Mouse (Mus musculus): ENCODE measurements around the gene Cpb2. TPM values are rescaled to one million over a fixed set of nuclear protein-coding genes. Genes with fewer than 3 reads are reported as not detected.

Cpb2 gene
- polyA plus RNA-seq, 1 experiment from 2014 or later = not detected

DNA sequence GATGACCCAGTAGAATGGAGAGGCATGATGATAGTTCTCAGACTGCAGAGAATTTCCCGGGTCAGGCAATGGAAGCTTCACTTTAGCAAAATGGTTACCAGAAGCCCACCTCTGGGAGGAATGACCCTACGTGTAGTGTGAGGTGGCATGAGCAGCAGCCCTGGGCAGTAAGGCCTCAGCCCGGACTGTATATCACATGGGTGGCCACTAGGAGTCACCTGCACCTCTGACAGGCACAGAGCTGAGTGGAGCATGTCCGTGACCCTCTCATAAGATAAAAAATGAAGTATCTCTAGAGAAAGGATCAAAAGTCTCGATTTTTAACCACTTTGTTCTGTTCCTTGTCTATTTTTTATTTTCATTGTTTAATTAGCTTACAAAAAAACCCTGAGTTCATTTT lies 14.4 kb downstream of the Cpb2 start:
- ATAC-seq (ENCODE audit: low FRiP score) = no peak
- no peak overlapping the region for H3K9ac ChIP-seq
- no peaks in the 10 kb centered on the region for H3K9me3 ChIP-seq
- WGBS = 54% methylated on average over 5 of the region's 5 CpGs
- no peaks in the 10 kb centered on the region for H3K4me1 ChIP-seq (replicated peaks)
- no peaks in the 10 kb centered on the region for H3K36me3 ChIP-seq
- H3K4me3 ChIP-seq = no peak overlapping the region
- H3K4me2 ChIP-seq = no peak overlapping the region
- H3K27me3 ChIP-seq = no peaks in the 10 kb centered on the region
- H3K27ac ChIP-seq = no peak overlapping the region

DNA sequence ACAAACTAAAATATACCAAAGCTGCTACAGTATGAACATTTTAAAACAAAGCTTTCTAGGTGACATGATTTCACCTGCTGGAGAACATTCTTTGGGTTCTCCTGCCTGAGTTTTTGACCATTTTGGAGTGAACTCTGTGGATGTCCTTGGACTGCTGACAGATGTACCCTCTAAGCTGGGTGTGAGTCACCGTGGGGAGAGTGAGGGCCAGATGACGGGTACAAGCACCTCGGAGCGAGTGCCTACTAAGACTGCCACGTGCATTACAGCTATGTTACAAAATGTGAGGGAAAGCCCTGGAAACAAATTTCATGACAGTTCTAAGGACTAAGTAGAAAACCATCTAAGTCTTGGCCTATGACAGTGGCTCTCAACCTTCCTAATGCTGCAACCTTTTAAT lies 27.4 kb downstream of the Cpb2 start:
- WGBS = 93% methylated on average over 5 of the region's 5 CpGs
- Histone ChIP-seq H3K4me1 (replicated peaks) (no peaks in the 10 kb centered on the region), H3K9ac (no peak overlapping the region), H3K4me2 (no peak overlapping the region), H3K36me3 (no peaks in the 10 kb centered on the region), H3K4me3 (no peak overlapping the region), H3K9me3 (no peaks in the 10 kb centered on the region), H3K27me3 (0 out of 2 replicates have a peak, but pooled peaks cover 3% of the 10 kb centered on the region), H3K27ac (no peak overlapping the region)
- no peak for ATAC-seq (ENCODE audit: low FRiP score)

DNA sequence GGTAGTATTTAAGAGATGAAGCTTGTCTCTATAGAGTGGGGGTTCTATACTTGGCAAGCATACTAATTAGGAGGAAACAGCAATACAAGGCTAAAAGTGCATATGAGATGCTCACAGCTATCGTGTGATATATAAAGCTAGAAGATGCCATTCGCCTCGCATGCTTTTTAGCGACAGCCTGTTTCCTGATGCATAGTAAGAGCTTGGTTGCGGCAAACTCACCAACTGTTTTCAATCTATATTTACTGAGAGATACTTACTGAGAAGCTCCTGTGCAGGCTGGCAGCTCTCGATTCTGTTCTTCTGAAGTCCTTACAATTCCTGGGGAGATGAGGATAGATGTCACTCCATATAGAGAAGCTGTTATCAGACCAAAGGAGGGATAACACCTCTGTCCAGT lies 37.6 kb downstream of the Cpb2 start:
- Histone ChIP-seq H3K27ac (no peak overlapping the region), H3K4me3 (no peak overlapping the region), H3K36me3 (no peaks in the 10 kb centered on the region), H3K4me2 (no peak overlapping the region), H3K9ac (no peak overlapping the region), H3K4me1 (replicated peaks) (peaks cover 3% of the 10 kb centered on the region; the same call in 1 of the 2 replicates), H3K9me3 (no peaks in the 10 kb centered on the region), H3K27me3 (no peaks in the 10 kb centered on the region)
- no peak for ATAC-seq (ENCODE audit: low FRiP score)
- WGBS = 91% methylated on average over 6 of the region's 6 CpGs

DNA sequence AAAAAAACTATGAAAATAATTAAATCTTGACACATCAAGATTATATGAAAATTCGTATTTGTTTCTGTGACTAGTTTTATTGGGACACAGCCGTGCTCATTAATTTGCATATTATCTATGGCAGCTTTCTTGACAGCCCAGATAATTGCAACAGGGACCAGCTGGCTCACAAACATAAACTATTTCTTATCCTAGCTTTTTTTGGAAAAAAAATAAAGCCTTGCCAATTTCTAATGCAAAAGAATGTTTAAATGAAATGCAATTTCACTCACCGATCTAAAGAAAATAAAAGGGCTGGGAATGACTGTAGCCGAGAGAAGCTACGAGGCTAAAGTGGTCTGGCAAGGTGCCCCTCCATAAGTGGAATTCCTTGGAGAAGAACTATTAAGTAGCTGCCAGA lies 38.3 kb downstream of the Cpb2 start:
- Histone ChIP-seq H3K36me3 (no peaks in the 10 kb centered on the region), H3K27me3 (no peaks in the 10 kb centered on the region), H3K4me2 (no peak overlapping the region), H3K9ac (no peak overlapping the region), H3K27ac (no peak overlapping the region), H3K4me1 (replicated peaks) (peaks cover 10% of the 10 kb centered on the region), H3K4me3 (no peak overlapping the region), H3K9me3 (no peaks in the 10 kb centered on the region)
- 68% methylated on average over 5 of the region's 5 CpGs for WGBS
- no peak for ATAC-seq (ENCODE audit: low FRiP score)

DNA sequence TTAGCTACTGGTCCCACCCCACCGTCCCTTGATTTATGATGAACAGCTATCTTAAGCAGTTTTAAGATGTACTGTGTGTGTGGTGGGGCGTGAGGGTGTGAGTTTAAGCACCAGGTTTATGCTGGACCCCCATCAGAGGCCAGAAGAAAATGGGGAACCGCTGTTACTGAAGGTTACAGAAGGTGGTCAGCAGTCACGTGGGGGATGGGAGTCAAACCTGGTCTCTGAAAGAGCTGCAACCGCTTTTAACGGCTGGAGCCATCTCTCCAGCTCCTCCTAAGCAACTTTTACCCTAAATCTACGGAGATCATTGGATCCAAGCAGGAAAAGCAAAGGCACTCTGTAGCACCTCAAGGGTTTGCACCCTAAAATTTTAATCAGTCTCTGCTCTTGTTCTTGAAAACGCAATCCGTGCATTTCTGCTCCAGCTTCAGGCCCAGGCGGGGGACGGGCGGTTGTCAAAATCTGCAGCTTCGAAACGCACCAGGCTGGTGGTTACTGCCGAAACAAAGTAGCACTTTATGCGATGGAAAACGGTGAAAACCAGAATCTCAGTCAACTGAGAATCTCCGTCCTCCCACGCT lies 41.6 kb downstream of the Cpb2 start:
- Histone ChIP-seq H3K36me3 (no peaks in the 10 kb centered on the region), H3K9ac (peak overlapping the region; percentile 97), H3K4me1 (replicated peaks) (peaks cover 14% of the 10 kb centered on the region), H3K4me3 (peak overlapping the region; percentile 99), H3K27ac (peak overlapping the region; percentile 90), H3K9me3 (no peaks in the 10 kb centered on the region), H3K27me3 (no peaks in the 10 kb centered on the region), H3K4me2 (peak overlapping the region; percentile 72)
- WGBS = 6% methylated on average over 19 of the region's 19 CpGs
- ATAC-seq (ENCODE audit: low FRiP score) = peak; percentile 69

DNA sequence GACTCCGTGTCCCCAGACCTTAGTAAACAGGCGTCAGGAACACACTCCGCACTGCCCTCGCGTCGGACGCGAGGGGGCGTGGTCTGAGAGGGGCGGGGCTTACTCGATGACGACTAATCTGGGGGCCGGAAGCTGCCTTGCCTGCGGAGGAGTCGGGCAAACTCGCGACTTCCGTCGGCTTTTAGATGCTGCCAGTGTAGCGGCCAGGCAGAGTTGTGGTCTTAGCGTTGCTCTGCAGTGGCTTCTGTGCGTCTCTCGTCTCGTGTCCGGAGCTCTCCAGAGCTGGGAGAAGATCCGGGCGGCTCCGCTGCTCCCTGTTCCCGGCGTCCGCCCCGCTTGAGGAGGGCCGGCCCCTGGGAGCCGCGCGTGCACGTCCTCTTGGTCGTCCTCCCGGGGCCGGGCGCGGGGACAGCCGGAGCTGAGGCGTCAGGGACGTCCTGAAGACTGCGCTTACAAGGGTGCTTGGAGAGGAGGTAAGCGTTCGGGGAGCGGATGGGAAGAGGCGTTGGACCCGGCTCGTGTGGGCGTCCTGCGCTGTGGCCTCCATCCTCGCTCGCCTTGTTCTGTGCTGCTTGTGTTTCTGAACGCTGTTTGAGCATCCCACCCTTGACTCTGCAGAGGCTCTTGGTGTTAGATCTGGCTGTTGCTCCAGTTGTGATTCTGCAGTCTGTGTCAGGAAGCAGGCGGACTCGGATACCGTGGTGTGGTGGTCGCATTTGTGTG lies 42.3 kb downstream of the Cpb2 start, which contains the start of gene Zc3h13:
Zc3h13 (plus strand) TSS at position 181 of the 723 bp plus-strand sequence.
- under 1% methylated on average over 58 of the region's 61 CpGs for WGBS
- H3K9me3 ChIP-seq = no peaks in the 10 kb centered on the region
- ATAC-seq (ENCODE audit: low FRiP score) = peak; percentile 99
- H3K27ac ChIP-seq = peak within 1 kb of the TSS; percentile 90
- H3K9ac ChIP-seq = peak within 1 kb of the TSS; percentile 97
- H3K4me3 ChIP-seq = peak within 1 kb of the TSS; percentile 99
- H3K4me2 ChIP-seq = peak within 1 kb of the TSS; percentile 72
- no peaks in the 10 kb centered on the region for H3K36me3 ChIP-seq
- H3K27me3 ChIP-seq = no peaks in the 10 kb centered on the region
- peaks cover 14% of the 10 kb centered on the region for H3K4me1 ChIP-seq (replicated peaks)

DNA sequence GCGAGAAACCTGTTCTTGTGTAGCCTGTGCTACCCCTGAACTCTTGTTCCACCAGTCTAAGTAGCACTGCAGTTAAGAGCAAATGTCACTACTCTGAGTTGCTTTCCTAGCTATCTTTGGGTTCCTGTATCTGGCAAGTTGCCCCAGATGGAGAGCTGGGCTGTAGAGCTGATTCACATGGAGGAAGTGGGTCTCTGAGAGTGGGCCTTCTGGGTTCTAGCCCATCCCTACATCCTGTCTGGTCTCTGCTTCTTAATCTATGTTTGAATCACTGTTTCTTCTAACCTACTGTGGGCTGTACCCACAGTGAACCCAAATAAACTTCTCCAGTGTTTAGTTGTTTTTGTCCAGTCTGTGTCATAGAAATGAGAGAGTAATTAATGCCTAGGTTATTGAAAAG lies 59.0 kb downstream of the Cpb2 start:
- no peaks in the 10 kb centered on the region for H3K9me3 ChIP-seq
- H3K9ac ChIP-seq = no peak overlapping the region
- H3K27me3 ChIP-seq = no peaks in the 10 kb centered on the region
- H3K27ac ChIP-seq = no peak overlapping the region
- H3K4me1 ChIP-seq (replicated peaks) = no peaks in the 10 kb centered on the region
- no peak overlapping the region for H3K4me3 ChIP-seq
- no peak for ATAC-seq (ENCODE audit: low FRiP score)
- no peaks in the 10 kb centered on the region for H3K36me3 ChIP-seq
- WGBS = 100% methylated on average over 1 of the region's 1 CpGs
- no peak overlapping the region for H3K4me2 ChIP-seq

DNA sequence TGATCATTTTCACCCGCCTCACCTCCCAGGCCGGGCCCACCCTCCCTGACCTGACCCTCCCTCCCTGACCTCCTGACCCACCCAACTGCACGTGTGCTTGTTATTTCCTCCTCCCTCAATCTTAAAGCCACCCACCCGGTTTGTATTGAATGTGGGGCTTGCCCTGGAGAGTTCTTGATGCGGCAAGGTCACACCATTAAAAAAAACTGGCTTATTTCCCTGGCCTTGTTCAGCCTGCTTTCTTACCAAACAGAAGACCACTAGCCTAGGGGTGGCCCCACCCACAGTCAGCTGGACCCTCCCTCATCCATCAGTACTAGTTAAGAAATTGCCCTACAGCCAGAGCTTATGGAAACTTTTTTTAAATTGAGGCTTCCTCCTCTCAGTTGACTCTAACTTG lies 61.7 kb downstream of the Cpb2 start:
- Histone ChIP-seq H3K9ac (no peak overlapping the region), H3K4me1 (replicated peaks) (0 out of 2 replicates have a peak, but pooled peaks cover 4% of the 10 kb centered on the region), H3K4me2 (no peak overlapping the region), H3K27ac (no peak overlapping the region), H3K27me3 (no peaks in the 10 kb centered on the region), H3K9me3 (no peaks in the 10 kb centered on the region), H3K4me3 (no peak overlapping the region), H3K36me3 (no peaks in the 10 kb centered on the region)
- ATAC-seq (ENCODE audit: low FRiP score) = no peak
- 30% methylated on average over 5 of the region's 5 CpGs for WGBS

DNA sequence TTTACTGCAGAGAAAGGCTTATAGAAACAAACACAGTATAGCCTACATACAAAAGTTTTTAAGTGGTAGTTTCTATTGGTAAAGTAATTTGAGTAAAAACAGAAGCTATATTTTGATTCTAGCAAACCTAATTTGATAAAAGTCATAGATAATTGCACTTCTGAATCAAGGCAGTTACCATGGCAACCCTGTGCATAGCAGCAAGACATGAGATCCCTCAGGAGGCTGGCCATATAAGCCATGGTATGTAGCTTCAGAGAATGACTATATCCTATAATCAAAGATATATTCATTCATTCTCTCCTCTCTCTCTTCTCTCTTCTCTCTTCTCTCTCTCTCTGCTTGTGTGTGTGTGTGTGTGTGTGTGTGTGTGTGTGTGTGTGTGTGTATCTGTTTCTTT lies 65.8 kb downstream of the Cpb2 start:
- H3K27me3 ChIP-seq = no peaks in the 10 kb centered on the region
- no peak overlapping the region for H3K4me2 ChIP-seq
- no peaks in the 10 kb centered on the region for H3K9me3 ChIP-seq
- H3K4me1 ChIP-seq (replicated peaks) = 0 out of 2 replicates have a peak, but pooled peaks cover 4% of the 10 kb centered on the region
- peaks cover 4% of the 10 kb centered on the region for H3K36me3 ChIP-seq
- H3K9ac ChIP-seq = no peak overlapping the region
- no peak overlapping the region for H3K4me3 ChIP-seq
- H3K27ac ChIP-seq = no peak overlapping the region
- ATAC-seq (ENCODE audit: low FRiP score) = no peak

DNA sequence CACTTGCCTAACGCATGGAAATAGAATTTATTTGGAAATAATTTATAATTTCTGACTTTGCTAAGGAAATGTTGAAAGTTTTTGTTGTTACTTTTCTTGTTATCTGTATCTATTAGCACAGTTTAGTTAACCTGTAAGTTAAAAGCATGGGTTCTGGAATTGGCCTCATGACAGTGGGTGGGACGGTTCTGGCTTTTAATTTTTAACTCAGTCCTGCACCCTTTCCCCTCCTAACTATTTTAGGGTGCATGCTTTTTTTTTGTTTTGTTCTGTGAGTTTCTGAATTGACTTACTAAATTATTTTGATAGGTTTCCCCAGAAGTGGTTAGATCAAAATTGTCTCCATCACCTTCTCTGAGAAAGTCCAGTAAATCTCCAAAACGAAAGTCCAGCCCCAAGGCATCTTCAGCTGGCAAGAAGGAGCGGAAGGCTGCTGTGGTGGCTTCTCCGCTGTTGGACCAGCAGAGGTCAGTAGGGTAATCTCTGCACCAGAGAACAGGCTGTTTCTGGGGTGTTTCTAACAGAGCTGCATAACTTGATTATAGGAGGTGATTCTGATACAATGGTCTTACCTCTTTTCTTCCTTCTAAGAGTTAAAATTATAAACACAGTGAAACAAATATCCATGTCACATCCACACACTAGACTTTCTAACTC lies 67.4 kb downstream of the Cpb2 start:
- ATAC-seq (ENCODE audit: low FRiP score) = no peak
- H3K36me3 ChIP-seq = peaks cover 7% of the 10 kb centered on the region
- H3K4me1 ChIP-seq (replicated peaks) = 0 out of 2 replicates have a peak, but pooled peaks cover 4% of the 10 kb centered on the region
- no peak overlapping the region for H3K9ac ChIP-seq
- H3K27me3 ChIP-seq = no peaks in the 10 kb centered on the region
- no peaks in the 10 kb centered on the region for H3K9me3 ChIP-seq
- H3K4me3 ChIP-seq = no peak overlapping the region
- H3K4me2 ChIP-seq = no peak overlapping the region
- 53% methylated on average over 5 of the region's 5 CpGs for WGBS
- no peak overlapping the region for H3K27ac ChIP-seq

DNA sequence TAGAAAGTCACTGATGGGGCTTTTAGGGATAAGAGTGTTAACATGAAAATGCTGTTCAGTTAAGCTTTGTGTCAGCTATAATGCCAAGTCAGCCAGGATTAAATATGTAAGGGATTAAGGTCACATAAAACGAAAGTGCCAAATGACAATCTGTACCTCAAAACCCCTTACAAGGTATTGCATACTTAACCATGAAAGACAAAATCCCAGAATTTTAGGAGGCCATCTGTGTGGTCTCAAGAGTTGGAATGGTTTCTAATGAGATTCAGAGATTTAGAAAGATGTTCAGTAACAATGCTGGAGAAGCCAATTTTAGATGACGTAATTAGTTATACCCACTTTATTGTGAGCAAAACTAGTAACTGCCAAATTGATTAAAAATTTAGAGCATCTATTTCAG lies 72.4 kb downstream of the Cpb2 start:
- Histone ChIP-seq H3K4me2 (no peak overlapping the region), H3K9me3 (no peaks in the 10 kb centered on the region), H3K4me3 (no peak overlapping the region), H3K9ac (no peak overlapping the region), H3K27ac (no peak overlapping the region), H3K36me3 (peaks cover 7% of the 10 kb centered on the region), H3K4me1 (replicated peaks) (no peaks in the 10 kb centered on the region), H3K27me3 (no peaks in the 10 kb centered on the region)
- 95% methylated on average over 2 of the region's 2 CpGs for WGBS
- ATAC-seq (ENCODE audit: low FRiP score) = no peak

DNA sequence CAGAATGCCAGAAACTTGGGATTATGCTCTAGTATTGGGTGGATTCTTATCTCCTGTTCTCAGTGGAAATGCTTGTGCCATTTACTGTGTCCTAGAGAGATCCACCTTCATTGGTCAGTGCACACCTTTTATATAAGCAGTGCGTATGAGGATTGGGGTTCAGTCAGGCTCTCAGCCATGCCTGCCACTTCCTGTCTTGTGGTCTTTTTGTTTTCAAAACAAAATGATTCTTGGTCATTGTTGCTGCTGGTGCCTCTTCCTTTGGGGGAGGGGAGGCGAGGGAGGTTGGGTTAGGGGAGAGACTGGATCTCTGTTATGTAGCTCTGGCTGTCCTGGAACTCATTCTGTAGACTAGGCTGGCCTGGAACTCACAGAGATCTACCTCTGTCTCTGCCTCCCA lies 76.6 kb downstream of the Cpb2 start:
- Histone ChIP-seq H3K4me3 (no peak overlapping the region), H3K4me1 (replicated peaks) (no peaks in the 10 kb centered on the region), H3K27ac (no peak overlapping the region), H3K36me3 (peaks cover 24% of the 10 kb centered on the region), H3K9ac (no peak overlapping the region), H3K27me3 (no peaks in the 10 kb centered on the region), H3K9me3 (no peaks in the 10 kb centered on the region), H3K4me2 (no peak overlapping the region)
- ATAC-seq (ENCODE audit: low FRiP score) = no peak
- WGBS = 99% methylated on average over 2 of the region's 2 CpGs
